Mouse (Mus musculus): ENCODE results near the gene Cntn4.

The Cntn4 gene

DNA sequence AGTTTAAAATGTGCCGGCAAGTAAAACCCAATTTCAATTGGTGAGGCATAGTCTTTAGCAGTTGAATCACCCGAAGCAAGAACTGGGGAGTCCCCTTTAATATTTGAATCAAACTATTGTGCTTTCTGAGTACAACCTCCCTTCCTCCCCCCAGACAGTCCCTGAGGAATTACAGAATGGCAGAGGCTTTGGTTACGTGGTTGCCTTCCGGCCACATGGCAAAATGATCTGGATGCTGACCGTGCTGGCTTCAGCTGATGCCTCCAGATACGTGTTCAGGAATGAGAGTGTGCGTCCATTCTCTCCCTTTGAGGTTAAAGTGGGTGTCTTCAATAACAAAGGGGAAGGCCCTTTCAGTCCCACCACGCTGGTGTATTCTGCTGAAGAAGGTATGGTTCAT, 998.1 kb downstream of the Cntn4 start:
- DNase-seq = no peak

GRCm38 (mm10) chr6:106701931-106702330, 1024.5 kb downstream of the Cntn4 start:
- DNase-seq = no peak

DNA sequence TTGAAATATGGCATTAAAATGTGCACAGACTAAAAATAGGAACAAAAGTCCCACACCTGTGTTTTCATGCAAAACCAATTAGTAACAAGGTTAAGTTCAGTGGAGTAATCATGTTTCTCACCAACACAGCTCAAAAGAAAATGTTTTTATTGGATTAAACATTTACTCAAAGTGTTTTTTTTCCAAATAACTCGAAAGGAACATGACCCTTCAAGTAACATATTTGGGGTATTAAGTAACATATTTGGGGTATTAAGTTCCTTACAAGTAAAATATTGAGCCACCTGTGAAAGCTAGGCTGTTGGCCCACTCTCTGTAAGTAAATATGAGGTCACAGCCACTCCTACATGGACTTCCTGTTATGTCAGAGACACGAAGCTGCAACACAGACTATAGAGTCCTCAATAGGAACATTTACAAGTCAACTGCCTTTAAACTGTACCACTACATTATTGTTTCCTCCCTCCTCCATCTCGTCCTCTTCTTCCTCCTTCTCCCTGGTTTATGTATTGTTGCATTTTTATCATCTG, 1028.1 kb downstream of the Cntn4 start:
- DNase-seq = no peak

- DNase-seq = no peak
These were observed 1048.2 kb downstream of the Cntn4 start for GRCm38 (mm10) chr6:106725642-106726041.

DNA sequence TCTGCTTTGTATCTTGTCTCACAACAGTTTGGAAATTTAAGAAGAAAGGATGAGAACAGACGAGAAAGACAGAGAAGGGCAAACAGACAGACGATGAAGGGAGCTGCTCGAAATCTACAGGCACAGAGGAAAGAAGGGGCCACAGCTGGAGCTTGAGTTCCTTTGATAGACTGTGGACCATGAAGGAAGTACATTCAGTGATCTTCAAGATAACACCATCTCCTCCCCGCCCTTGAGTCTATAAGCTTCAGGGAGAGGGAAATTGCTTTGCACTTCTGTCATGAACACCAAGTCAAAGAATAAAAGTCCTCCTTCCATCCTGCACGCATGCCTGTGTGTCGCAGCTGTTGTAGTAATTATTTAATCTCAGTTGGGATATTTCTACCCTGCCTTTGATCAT, 1048.6 kb downstream of the Cntn4 start:
- DNase-seq = no peak

DNA sequence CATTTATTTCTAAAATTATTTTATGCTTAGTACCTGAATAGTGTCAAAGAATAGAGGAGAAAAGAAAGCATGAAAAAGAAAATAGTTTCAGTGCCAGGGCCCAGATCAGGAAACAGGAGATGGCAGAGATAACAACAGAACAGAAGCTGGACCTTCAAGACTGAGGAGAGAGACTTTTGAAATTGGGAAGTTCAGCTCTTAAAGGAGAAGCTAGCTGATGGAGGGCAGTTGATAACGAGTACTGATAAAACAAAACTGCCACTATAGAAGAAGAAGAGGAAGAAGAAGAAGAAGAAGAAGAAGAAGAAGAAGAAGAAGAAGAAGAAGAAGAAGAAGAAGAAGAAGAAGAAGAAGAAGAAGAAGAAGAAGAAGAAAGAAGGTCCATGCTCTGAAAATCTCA, 1050.2 kb downstream of the Cntn4 start:
- DNase-seq = no peak

GRCm38 (mm10) chr6:106729682-106730314, 1052.3 kb downstream of the Cntn4 start:
- DNase-seq = no peak

DNA sequence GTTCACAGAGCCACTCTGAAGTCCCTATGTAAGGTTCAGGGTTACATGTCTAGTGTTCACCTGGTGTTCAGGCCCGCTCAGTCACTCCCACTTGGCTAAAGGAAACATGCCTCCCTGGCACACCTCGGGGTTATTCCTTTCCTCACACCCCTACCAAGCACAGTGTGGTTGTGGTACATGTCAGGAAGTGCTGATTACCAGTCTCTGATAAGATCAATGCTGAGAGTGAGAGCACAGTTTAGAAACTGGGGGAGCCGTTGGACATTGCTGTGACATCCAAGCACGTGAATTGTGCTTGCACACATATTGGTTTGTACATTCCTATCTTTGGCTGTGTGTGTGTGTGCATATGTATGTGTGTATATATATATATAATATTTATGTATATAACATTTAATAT, 1055.1 kb downstream of the Cntn4 start:
- no peak for DNase-seq

GRCm38 (mm10) chr6:106738229-106738628, 1060.8 kb downstream of the Cntn4 start:
- no peak for DNase-seq

DNA sequence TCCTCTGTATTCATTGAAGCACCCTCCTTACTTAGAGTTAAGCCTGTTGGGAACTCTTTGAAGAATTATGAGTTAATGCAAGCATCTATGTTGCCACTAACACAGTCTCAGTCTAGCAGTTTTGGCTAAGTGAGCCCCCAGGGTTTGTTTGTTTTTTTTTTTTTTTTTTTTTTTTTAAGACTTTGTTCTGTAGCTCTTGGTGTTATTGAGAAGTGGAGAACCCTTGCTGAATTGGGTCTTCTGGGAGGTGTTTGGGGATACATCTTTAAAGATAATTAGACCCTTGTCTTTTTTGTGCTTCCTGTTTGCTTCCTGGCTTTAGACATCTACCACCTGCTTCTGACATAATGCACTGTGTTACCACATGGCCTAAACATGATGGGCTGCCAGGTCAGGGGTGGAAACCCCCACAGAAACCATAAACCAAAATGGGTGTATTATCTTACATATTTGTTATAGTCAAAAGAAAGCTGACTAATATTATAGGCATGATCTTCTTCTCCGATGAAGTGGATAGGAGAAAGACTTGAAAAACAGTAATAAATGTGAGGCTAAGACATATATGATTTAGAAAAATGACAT, 1062.9 kb downstream of the Cntn4 start:
- DNase-seq = no peak

- no peak for DNase-seq
These were observed 1066.2 kb downstream of the Cntn4 start for GRCm38 (mm10) chr6:106743556-106744233.

GRCm38 (mm10) chr6:106745673-106746394, 1068.4 kb downstream of the Cntn4 start:
- DNase-seq = no peak

- DNase-seq = no peak
These were observed 1069.8 kb downstream of the Cntn4 start for GRCm38 (mm10) chr6:106747251-106747650.

DNA sequence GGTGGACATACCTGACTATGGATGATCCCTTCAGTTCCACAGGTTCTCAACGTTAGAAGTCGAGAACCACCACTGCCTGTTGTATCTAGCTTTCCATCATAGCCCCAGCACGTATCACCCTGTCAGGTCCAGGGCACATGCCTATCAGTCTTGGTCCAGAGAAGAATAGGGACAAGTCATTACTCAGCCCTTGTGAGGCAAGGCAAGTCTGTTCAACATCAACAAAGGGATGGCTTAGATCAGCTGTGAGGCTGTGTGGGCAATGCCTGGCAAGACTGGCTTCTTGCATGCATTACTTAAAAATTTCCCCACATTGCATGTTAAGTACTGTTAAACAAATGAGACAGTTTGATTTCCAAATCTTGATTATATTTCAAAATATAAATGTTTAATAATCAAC, 1070.3 kb downstream of the Cntn4 start:
- no peak for DNase-seq
